Mouse (Mus musculus): ENCODE measurements around the gene Cuedc2.

Gene Cuedc2

DNA sequence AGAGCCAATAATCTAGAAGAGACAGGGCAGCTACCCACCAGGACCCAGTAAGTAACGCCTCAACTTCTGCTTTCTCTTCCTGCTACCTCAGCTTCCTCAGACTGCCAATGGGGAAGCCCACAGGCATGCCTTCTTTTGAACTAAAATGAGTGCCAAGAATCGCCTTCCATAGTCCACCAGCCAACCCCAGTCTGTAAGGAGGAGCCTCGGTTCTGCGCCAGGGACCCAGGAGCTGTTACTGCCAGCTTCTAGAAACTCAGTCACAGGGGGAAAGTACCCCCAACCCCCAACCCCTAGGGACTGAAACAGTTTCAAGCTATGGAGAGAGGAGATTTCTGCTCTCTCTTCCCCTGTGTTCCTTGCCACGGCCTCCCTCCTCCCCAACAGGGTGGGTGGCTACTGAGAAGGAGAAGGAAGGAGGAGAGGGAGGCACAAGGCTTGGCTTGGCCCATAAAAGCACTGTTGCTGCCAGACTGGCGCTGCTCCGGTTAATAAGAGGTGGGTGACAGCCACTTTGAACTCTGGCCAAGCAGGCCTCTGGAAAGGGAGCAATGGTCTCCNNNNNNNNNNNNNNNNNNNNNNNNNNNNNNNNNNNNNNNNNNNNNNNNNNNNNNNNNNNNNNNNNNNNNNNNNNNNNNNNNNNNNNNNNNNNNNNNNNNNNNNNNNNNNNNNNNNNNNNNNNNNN is 927 bp upstream of the Cuedc2 start:
- in situ Hi-C loops (cut with MseI, MboI), result no loop called here

DNA sequence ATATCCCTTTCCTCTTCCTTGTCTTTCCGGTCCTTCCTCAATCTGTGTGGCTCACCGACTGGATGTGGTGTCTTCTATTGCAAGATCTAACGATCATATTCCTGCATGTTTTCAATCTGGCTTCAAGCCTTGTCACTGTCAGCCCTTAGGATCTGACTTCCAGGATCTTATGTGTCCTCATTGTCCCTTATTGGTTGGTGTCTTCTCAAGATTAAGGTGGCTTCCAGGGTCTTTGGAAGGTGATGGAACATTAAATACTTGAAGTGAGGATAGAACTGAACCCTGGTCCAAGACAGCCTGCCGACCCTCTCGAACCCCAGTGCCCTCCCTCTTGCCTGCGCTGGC is 412 bp upstream of the Cuedc2 start:
- in situ Hi-C loops (cut with MseI, MboI), result no loop called here

DNA sequence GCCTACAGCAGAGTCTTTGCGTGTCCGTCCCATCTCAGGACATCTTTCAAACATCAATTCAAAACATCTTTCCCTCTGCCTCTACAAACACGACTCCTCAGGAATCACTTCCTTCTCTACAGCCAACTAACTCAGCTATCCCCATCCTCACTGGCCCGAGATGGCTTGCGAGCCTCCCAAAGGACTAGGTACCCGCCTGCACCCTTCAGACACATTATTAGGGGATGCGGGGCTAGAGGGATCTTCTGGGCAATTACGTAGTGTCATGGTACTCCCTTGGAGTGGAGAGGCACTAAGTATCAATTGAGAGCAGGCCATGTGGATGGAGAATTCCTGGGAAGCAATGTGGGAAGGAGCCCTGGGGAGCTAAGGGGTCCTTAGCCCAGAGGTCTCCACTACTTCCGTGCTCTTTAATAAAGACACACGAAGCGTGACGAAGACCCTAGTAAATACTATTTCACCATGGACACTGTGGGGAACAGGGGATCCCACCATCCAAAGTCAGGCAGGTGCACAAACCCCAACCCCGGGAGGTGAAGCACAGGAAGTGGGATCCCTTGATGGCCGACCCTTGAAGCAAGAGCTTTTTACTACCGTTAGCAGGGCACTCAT is 677 bp downstream of the Cuedc2 start:
- in situ Hi-C loops (cut with MseI, MboI), result no loop called here

DNA sequence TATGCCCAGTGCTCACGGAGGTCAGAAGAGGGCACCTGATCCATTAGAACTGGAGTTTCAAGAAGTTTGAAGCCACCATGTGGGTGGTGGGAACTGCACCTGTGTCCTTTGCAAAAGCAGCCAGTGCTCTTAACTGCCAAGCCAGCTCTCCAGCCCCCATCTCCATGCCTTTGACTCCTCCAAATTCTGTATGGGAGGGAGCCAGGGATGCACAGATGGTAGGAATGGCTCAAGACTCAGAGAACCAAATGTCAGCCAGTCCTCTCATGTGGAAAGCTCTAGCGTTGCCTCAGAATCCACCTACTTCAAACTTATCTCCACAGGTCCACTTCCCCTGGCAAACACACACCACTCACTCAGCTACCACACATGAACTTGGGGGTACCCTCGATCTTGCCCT is 4.6 kb downstream of the Cuedc2 start:
- in situ Hi-C loops (cut with MseI, MboI), result no loop called here

DNA sequence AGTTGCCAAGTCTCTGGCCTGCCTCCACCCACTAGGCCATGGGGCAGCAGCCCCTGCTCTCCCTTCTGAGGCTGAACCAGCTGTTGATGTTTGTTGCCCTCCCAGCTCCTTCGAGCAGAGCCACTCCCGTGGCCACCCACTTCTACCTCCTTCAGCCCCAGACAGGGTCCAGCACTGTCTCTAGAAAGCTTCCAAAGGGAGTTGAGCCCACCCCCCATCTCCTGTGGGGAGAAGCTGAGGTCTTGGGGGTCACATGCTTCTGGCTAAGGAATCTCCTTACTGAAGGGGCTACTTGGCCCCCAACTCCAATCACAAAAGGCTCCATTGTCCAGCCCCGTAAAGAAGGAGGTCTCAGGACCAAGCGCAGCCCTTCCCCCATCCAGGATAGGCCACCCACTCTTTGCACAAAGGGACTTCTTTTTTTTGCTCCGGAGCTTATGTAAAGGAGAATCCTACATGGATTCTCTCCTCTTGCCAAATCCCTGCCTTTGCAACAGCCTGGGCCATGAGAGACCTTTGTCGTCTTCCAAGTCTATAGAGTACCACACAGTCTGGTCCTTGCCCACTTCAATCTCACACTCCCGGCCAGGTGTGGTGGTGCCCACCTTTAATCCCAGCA is 5.7 kb downstream of the Cuedc2 start:
- in situ Hi-C loops (cut with MseI, MboI), result no loop called here

DNA sequence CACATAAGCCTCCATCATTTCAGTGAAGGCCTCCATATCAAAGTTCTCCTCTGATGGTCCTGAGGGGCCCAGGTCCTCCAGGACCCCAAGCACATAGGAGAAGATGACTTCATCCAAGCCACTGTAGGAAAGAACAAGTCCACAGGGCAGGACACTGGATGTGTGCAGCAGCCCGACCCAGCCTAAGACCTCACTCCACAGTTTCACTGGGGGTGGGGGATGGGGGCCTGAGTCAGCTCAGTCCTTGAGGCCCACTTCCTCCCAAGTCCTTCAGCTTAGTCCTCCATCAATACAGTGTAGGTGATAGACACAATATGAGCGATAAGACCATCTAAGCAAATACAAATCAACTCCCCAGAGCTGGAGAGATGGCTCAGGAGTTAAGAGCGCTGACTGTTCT is 6.6 kb downstream of the Cuedc2 start:
- in situ Hi-C loops (cut with MseI, MboI), result no loop called here

DNA sequence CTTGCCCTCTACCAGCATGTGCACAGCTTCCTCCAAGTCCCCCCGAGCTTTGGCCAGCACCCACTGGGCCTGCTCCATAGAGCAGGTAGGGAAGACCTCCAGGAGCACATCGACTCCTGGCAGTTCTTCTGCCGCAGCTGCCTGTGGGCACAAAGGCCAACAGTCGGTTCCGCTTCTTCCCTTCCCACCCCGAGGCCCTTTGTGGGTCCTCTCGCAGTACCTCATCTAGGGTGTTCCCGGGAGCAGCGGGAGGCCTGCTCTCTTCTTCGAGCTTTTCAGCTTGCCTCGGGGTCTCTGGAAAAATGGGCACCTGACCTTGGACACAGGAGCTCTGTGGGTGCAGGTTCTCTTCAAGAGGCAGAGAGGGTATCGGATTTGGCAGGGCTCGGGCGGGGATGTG is 7.2 kb downstream of the Cuedc2 start:
- in situ Hi-C loops (cut with MseI, MboI), result no loop called here

DNA sequence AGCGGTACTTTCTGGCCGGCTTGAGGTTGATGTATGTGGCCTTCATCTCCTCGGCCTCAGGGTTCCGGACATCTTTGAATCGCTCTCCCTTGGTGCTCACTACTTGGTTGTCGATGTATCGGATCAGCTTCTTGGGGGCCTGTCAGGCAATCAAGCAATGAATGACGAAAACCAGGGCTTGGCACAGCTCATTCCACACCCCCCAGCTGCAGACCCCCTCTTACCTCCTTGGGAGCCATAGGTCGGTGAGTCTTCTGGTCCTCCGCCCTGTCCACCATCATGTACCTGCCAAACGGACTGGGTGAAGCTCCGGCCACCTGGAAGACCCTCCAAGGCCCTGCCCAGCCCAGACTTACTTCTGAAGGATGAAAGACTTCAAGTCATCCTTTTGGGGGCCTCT is 7.8 kb downstream of the Cuedc2 start:
- in situ Hi-C loops (cut with MseI, MboI), result no loop called here

DNA sequence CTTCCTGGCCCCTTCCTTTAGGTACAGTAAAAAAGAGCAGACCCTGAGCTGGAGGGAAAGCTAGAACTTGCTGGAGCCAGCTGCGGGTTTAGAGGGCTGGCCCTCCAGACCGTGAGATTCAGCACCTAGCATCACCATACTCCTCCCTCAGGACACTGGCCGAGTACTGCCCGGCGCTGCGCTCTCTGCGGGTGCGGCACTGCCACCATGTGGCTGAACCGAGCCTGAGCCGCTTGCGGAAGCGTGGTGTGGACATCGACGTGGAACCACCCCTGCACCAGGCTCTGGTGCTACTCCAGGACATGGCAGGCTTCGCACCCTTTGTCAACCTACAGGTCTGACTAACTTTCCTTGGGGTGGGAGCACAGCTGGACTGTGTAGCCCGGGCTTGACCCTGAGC is 8.6 kb downstream of the Cuedc2 start:
- in situ Hi-C loops (cut with MseI, MboI), result no loop called here

DNA sequence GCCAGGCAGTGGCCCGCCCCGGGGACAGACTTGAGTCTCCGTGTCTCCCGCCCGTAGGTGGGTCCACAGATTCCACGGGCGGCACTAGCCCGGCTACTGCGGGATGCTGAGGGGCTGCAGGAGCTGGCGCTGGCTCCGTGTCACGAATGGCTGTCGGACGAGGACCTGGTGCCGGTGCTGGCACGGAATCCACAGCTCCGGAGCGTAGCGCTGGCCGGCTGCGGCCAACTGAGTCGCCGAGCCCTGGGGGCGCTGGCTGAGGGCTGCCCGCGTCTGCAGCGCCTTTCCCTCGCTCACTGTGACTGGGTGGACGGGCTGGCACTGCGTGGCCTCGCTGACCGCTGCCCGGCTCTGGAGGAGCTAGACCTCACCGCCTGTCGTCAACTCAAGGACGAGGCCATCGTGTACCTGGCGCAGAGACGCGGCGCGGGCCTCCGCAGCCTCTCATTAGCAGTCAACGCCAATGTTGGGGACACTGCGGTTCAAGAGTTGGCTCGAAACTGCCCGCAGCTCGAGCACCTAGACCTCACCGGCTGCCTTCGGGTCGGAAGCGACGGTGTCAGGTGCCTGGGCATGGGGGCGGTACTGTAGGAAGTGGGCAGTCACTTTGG is 9.4 kb downstream of the Cuedc2 start:
- in situ Hi-C loops (cut with MseI, MboI), result no loop called here

DNA sequence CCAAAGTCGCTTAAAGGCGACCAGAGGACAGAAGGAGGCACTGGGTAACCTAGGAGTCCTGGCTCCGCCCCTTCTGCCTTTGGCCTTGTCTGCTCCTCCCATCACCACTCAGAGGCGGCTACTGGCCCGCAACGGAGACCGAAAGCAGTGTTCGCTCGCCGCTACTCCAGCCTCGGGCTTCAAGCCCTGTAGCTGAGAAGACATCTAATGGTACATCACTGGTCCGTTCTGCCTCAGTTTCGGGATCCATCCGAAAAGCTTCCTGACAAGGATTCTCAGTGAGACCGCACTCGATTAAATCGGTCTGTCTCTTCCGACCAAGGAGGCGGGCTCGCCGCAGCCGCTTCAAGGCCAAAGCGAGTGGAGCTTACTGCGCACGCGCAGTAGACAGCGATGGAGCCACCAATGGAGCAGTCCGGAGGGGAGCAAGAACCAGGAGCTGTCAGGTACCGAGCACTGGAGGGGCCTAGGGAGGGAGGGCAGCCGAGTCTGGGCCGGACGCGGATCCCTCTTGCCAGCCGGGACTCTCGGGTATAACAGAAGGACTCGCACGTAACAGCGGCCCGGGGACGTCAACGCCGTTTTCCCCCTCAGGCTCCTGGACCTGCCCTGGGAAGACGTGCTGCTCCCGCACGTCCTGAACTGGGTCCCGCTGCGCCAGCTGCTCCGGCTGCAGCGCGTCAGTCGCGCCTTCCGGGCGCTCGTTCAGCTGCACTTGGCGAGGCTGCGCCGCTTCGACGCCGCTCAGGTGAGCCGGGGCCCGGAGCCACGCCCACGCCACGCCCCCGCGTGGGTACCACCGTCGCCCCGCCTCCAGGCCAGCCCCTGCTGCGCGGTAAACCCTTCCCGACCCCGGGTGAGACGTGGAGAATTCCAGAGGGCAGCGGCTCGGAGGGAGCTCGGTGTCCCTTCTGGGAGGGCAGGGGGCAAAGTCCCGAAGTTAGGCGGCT is 10.1 kb downstream of the Cuedc2 start, which contains the start of gene Fbxl15:
Fbxl15 (plus strand) TSS at position 104 of the 950 bp plus-strand sequence.
- in situ Hi-C loops (cut with MseI, MboI), result no loop called here

DNA sequence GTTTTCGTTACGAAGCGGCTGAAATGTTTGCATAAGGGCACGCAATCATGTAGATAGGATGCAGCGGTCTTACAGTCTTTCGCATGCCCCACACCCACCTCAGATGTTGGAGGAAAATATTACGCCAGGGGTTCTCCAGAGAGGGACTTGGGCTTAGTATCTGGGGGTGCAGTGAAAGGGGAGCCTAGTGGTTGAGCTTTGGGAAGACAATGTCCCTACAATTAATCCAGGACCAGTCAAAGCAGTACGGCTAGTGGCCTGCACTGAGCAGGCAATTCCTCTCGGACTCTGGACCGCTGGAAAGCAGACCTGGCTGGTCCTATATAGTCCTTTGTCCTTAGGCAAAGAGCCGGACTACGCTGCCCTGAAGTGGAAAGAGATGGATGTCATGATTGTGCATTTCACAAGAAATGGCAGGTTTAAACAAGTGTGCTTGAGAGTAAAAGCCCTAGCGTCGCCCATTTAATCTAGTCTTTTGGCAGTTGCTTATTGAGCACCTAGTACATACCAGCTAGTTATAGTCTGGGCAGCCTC is 10.9 kb downstream of the Cuedc2 start:
- in situ Hi-C loops (cut with MseI, MboI), result no loop called here

DNA sequence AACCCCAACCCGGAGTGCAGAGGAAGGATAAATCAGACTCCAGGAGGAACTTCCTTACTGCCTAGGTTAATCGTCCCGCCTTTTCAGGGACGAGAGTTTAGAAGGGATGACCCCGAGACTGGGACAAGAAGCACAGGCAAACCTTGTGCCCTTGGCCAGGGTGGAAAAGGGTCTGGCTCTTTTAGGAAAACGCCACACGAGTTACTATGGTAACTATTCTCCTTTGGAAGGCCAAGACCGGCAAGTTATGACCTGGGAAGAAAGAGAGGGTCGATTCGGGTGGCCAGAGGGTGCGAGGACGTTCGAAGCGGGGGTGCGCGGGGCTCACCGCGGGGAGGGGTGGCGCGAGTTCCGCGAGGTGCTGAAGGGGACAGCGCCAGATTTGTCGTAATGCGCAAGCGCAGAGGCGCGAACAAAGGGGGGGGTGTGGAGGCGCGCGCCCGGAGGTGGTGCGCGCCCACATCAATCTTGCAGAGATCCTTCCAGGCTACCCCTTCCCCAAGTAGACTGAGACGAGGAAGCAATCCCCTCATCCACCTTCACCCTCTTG is 11.7 kb downstream of the Cuedc2 start, which contains the start of gene Psd:
Psd (minus strand) TSS at position 401 of the 550 bp plus-strand sequence.
- in situ Hi-C loops (cut with MseI, MboI), result no loop called here

DNA sequence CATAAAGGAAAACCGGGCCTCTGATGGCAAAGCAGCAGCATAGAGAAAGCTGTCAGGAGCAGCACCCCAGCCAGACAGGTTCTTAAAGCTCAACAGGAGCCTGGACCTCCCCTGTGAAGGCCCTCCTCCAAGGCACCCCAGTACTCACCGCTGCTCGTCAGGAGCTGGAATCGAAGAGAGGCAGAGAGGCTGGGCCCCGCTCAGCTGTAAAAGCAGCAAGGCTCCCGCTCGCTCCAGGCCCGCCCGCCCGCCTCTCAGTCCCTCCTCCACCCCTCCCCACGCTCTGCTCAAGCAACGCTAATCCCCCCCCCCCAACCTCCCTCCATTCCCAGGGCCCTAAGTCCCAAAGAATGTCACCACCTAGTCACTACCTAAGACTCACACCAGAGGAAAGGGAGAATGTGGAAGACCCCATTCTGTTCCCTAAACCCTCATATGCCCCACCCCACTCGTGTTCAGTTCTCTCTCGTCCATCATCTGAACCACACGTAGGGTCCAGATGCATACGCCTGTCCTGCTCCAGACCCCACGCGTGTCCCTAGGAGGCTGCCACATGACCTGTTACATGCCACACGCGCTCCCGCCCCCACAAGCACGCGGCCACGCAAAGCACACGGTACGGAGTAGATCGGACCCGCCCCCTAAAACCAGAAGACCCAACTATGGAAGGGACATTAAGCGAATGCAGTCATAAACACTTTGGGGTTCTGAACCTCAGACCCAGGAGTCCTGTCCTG is 12.3 kb downstream of the Cuedc2 start:
- in situ Hi-C loops (cut with MseI, MboI), result no loop called here

DNA sequence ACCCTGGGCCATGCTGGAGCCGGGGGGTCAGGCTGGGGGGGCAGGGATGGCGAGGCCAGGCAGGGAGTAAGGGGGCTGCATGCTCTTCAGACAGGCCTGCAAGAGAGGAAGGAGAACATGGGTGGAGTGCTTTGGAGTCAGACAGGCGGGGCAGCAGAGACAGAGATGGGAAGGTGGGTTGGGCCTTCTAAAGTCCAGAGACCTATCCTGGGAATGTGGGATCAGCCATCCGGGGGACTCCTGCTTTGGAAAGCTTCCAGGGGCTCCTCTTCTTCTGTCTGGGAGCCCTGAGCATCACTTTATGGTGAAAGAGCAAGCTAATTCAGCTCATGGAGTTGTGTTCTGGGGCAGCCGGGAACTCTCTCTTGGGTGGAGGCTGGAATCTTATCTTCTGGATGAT is 13.6 kb downstream of the Cuedc2 start:
- in situ Hi-C loops (cut with MseI, MboI), result no loop called here

DNA sequence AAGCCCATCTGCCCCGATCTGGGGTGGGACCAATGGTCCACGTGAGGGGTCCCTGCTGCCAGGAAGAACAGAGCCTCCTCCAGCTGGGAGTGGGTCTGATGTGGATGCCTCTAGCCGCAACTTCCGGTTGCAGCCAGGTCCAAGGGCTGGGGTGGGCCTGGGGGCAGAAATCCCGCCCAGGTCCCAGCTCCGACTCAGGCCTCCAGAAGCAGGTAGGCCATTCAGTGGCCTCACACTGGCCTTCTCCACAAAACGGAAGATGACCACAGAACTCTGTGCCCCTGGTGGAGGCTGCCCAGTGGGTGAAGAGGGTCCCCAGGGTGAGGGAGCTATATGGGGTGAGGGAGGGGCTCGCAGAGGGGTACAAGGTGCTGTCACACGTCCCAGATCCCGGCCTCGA is 14.1 kb downstream of the Cuedc2 start:
- in situ Hi-C loops (cut with MseI, MboI), result no loop called here

DNA sequence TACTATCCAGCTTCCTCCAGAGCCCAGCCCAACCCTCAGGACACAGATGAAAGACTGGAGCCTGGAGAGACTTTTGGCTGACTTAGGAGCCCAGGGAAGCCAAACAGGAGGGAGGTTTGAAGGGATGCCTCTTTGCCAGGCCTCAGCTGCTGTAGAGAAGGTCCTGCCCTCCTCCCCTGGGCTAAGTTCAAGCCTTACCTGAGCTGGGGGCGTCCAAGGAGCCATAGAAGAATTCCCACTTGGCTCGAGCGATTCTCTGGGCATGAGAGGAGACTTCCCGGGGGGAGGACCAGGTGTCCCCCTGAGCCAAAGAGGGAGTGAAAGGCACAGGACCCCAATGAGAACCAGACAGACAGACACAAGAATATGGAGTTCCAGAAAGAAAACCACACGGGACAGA is 14.8 kb downstream of the Cuedc2 start:
- in situ Hi-C loops (cut with MseI, MboI), result no loop called here

DNA sequence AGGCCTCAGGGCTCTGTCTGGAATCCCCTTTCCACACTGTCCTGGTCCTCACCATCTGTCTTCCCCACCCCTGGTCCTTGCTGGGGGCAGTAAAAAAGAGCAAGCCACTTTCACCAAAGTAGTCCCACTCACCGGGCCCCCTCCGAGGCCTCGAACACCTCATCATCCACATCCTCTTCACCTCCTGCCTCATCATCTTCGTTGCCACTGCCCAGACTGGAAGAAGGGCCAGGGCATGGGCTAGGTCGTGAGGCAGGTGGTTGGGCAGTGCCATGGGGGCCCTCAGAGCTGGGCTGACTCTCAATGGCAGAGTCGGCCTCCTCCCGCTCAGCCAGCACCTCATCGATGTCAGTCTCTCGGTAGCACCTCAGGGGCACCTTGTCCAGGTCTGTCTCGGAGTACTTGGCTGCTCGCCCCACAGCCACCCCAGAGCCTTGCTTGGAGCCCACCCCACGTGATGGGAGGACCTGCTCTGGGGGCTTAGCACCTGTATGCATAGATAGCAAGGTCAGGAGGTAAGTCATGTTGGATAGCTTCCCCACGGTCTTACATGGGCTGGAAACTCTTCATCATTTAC is 15.4 kb downstream of the Cuedc2 start:
- in situ Hi-C loops (cut with MseI, MboI), result no loop called here

DNA sequence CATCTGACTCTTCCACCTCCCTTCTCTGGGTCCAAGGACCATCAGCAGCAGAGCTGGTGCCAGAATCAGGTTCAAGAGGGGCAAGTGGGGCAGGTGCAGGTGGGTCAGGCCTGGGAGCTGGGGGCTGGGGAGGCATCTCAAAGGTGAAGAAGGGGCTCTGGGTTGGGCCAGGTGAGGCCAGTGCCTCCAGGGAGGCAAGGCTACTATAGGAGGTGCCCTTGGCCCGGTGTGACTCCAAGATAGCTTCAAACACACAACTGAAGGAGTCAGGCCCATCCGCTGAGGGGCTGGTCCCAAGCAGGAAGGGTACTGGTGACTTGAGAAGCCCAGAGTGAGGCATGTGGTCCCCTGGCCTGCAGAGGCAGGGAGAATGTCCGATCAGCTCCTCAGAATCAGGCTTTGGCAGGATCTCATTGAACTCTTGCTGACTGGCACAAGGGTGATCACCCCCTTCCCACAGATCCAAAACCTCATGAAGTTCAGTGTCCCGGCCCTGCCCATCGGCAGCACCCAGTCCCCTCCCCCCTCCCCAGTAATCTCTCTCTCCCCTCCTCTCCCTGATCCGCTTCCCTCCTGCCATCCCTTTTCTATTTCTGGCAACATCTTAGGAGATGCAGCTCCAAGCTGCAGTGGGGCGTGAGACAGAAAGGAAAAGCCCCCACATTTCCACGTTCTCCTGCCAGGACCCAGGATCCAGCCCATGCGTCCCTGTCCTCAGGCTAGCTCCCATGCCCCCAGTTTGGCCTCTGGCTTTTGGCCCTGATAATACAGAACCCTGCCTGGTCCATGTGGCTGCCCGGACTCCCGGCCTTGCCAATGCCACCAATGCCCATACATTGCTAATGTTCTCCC is 16.1 kb downstream of the Cuedc2 start:
- in situ Hi-C loops (cut with MseI, MboI), result no loop called here

All from mouse trophoblast stem cell (cell line).